Mouse (Mus musculus) bone marrow, adult 2 months (tissue): Measurements from ENCODE around the gene Uck2.

Experiments used
- CTCF ChIP-seq: fragments of 200-500 bp; IDR thresholded peaks from 2 replicates; pipeline ENCODE4 v1.5.1; 2011; ENCODE audit warnings: low read length, control low read depth; ENCODE audit not compliant: control insufficient read depth, insufficient read depth
- POLR2A ChIP-seq: fragments of 200-500 bp; IDR thresholded peaks from 2 replicates; pipeline ENCODE4 v1.6.1; 2011; ENCODE audit warnings: low read depth, mild to moderate bottlenecking, control low read depth, low read length, borderline replicate concordance; ENCODE audit not compliant: control insufficient read depth

DNA sequence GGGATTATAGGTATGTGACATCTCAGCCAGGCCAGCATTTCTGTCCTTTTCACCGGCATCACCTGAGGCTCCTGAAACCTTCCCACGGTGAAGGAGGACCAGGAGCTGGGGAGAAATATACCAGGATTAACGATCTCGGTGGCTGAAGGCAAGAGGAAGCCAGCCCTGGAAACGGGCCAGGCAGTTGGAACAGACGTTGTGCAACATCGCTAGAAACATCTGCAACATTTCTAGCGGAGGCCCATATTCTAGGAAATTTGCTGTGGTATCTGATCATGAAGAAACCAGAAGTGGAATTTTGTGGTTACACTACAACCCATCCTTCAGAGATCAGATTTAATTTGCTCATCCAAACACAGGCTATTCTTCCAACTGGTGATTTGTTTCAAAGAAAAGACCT is 38.1 kb downstream of the Uck2 start:
- TF ChIP-seq CTCF (no peak), POLR2A (no peak)
